Mouse (Mus musculus) heart, embryonic 14.5 days (tissue): ENCODE measurements around the gene Cd4. TPM values are rescaled to one million over a fixed set of nuclear protein-coding genes. Genes with fewer than 3 reads are reported as not detected.

Source experiments
- ATAC-seq: fragments of 200-750 bp; cut with Nextera tagmentation; 2 replicates; pipeline ENCODE4 v1.8.0; 2017; ENCODE audit warnings: low read depth, moderate TSS enrichment; ENCODE audit not compliant: insufficient number of reproducible peaks, insufficient read depth, low FRiP score
- H3K27ac ChIP-seq, 2 experiments: fragments of 200-500 bp in 1 of 2; fragments of 300-500 bp in 1 of 2; sonication (generic) in 1 of 2; replicated peaks in 1 of 2; 2 replicates each; pipeline ENCODE4 v1.5.1; 2012 to 2014; ENCODE audit warnings: low read depth in 2 of 2, low read length in 2 of 2, control low read depth in 1 of 2, mild to moderate bottlenecking in 1 of 2, mixed read lengths in 1 of 2; ENCODE audit not compliant: control insufficient read depth in 1 of 2, insufficient read depth in 1 of 2
- H3K27me3 ChIP-seq: fragments of 300-500 bp; sonication (generic); 2 replicates; pipeline ENCODE4 v1.6.1; 2014; ENCODE audit warnings: mild to moderate bottlenecking, low read length, control low read depth; ENCODE audit not compliant: control insufficient read depth, insufficient read depth
- H3K36me3 ChIP-seq: fragments of 300-500 bp; sonication (generic); 2 replicates; pipeline ENCODE4 v1.6.1; 2014; ENCODE audit warnings: mild to moderate bottlenecking, control low read depth, low read length, mixed read lengths; ENCODE audit not compliant: control insufficient read depth, insufficient read depth
- H3K4me1 ChIP-seq, 2 experiments: fragments of 200-500 bp in 1 of 2; fragments of 300-500 bp in 1 of 2; sonication (generic) in 1 of 2; 2 replicates each; pipeline ENCODE4 v1.6.1; 2012 to 2014; ENCODE audit warnings: low read length in 2 of 2, control low read depth in 1 of 2, mixed read lengths in 1 of 2; ENCODE audit not compliant: control insufficient read depth in 2 of 2, insufficient read depth in 2 of 2
- H3K4me2 ChIP-seq: fragments of 300-500 bp; sonication (generic); 2 replicates; pipeline ENCODE4 v1.6.1; 2014; ENCODE audit warnings: mild to moderate bottlenecking, low read length
- H3K4me3 ChIP-seq, 2 experiments: fragments of 200-500 bp in 1 of 2; fragments of 300-500 bp in 1 of 2; sonication (generic) in 1 of 2; 2 replicates each; pipeline ENCODE4 v1.5.1; 2012 to 2014; ENCODE audit warnings: low read length in 2 of 2, mild to moderate bottlenecking in 2 of 2, control low read depth in 1 of 2, low read depth in 1 of 2, moderate library complexity in 1 of 2; ENCODE audit not compliant: control insufficient read depth in 1 of 2, insufficient read depth in 1 of 2
- H3K9ac ChIP-seq: fragments of 300-500 bp; sonication (generic); 2 replicates; pipeline ENCODE4 v1.6.1; 2014; ENCODE audit warnings: mild to moderate bottlenecking, low read length
- H3K9me3 ChIP-seq: fragments of 300-500 bp; sonication (generic); 2 replicates; pipeline ENCODE4 v1.6.1; 2016; ENCODE audit warnings: low read length, control low read depth; ENCODE audit not compliant: control insufficient read depth
- WGBS: fragments of 180-500 bp; shearing (Covaris S2); extraction: QIAGEN DNeasy Blood & Tissue Kit; methylation state at CpG from one replicate; pipeline ENCODE4 v1.1.7; 2014; 5-methylcytosine and 5-hydroxymethylcytosine counted together
- polyA plus RNA-seq: library from polyadenylated mRNA; unstranded; fragments of >200 nt; fragmentation: Nextera tagmentation; extraction: Ambion mirVana; gene quantifications from 2 replicates; pipeline ENCODE4 v1.2.1, GENCODE M21; 2014

Cd4 gene
- polyA plus RNA-seq, 1 experiment from 2014 or later = 0.16 TPM

DNA sequence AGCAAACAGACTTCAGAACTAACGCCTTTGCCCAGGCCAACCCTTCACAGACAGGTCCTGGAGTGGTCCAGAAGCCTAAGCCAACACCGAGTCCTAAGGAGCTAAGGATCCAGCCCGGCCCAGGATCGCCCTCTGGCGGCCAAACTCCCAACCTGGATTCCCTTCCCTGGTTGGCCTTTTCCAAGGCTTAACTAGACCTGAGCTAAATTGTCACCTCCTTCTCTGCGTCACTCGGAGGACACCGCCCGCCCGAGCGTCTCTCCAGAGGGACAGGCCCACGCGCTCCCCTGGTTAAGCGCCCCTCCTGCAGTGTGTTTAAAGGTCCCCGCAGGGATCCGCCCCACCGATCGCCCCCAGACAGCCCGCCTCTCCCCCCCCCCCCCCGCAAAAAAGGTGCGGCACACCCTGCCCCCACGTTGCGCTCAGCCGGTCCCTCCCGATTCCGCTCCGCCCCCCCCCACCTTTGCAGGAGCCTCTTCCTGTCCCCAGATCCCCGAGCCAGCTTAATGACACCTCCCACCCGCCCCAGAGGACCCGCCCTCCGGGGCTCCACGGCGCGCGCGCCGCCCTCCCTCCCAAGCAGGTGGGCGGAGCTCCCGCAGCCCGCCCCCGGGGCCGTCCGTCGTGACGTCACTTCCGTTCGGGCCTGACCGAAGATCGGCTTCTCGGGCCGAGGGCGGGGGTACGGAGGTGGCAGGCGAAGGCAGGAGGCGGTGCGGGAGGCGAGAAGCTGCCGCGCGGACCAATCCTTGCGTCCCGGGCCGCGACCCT lies 42.9 kb upstream of the Cd4 start, which contains the start of gene Mlf2:
TSS of gene Mlf2 (plus strand) at position 633 of the 771 bp plus-strand sequence.
- Histone ChIP-seq H3K9me3 (no peaks in the 10 kb centered on the region), H3K4me1 (peaks cover 11 to 22% of the 10 kb centered on the region in 2 experiments), H3K4me2 (peak within 1 kb of the TSS; percentile 74), H3K27ac (peak within 1 kb of the TSS; percentile 87 to 98), H3K9ac (peak within 1 kb of the TSS; percentile 96), H3K27me3 (no peaks in the 10 kb centered on the region), H3K4me3 (peak within 1 kb of the TSS; percentile 73 to 94), H3K36me3 (peaks cover 35% of the 10 kb centered on the region)
- under 1% methylated on average over 57 of the region's 64 CpGs for WGBS
- peak; percentile 92 for ATAC-seq

DNA sequence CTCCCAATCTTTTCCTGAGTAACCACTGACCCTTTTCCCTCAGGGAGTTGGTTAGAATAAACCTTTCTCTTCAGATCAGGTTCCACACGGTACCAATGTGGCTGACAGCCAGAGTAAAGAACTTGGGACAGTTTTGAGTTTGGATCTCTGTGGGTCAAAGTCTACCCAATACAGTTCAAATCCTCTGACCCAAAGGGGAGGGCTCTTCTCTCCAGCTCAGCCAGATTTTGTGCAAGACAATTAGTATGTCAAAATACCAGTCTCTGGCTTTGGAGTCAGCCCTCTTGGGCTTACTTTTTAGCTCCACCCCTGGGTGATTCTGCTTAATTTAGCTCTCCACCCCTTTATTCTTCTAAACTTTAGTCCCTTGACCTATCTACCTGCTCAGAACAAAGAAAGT lies 42.2 kb upstream of the Cd4 start:
- H3K9ac ChIP-seq = peak overlapping the region; percentile 71

GRCm38 (mm10) chr6:124925941-124926340 lies 37.9 kb upstream of the Cd4 start:
- WGBS = 12% methylated on average over 5 of the region's 5 CpGs
- peak overlapping the region; percentile 56 for H3K9ac ChIP-seq
- H3K9me3 ChIP-seq = no peaks in the 10 kb centered on the region
- peaks cover 17 to 27% of the 10 kb centered on the region in 2 experiments for H3K4me1 ChIP-seq
- H3K4me3 ChIP-seq = peak overlapping the region in 1 of 2 experiments; percentile 6; a peak in 3 of 4 replicates
- peak overlapping the region; percentile 44 for H3K4me2 ChIP-seq
- no peaks in the 10 kb centered on the region for H3K36me3 ChIP-seq
- ATAC-seq = peak; percentile 66
- H3K27ac ChIP-seq = peak overlapping the region; percentile 79 to 84
- no peaks in the 10 kb centered on the region for H3K27me3 ChIP-seq

More for the DNA sequence above, 42.2 kb upstream of the Cd4 start:
- Histone ChIP-seq H3K4me1 (peaks cover 16 to 28% of the 10 kb centered on the region in 2 experiments), H3K4me2 (peak overlapping the region; percentile 54), H3K9me3 (no peaks in the 10 kb centered on the region), H3K27ac (peak overlapping the region; percentile 87 to 98), H3K4me3 (peak overlapping the region; percentile 38 to 94; a peak in 2 of 4 replicates), H3K36me3 (peaks cover 28% of the 10 kb centered on the region), H3K27me3 (no peaks in the 10 kb centered on the region)
- no peak for ATAC-seq
- WGBS = 63% methylated on average over 1 of the region's 1 CpGs

DNA sequence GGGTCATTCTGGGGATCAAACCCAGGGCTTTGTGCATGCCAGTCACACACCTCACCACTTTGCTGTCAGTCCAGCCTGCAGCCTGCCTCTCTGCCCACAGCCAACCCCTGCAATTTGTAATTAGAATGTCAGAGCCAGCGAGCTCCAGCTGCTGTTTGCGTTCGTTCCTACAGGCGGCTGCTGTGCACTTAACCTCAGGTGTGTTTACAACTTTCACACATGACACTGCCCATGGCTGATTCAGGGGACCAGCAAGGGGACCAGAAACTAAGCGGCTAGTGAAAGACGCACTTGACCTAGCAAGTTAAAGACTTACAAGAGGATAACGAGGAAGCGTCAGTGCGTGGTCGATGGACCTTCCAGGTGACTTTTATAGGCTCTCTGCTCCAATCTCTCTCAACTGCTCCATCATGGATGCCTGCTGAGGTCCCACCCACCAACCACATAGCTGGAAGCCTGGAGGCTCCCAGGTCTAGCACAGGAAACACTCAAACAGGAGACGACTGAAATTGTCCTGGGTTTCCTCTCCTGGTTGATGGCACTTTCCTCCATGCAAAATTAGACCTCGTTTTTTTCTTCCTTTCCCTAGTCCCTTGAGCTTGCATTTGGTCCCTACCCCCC lies 37.3 kb upstream of the Cd4 start:
- Histone ChIP-seq H3K4me2 (peak overlapping the region; percentile 44), H3K36me3 (no peaks in the 10 kb centered on the region), H3K27ac (peak overlapping the region; percentile 79 to 84), H3K4me1 (peaks cover 22 to 30% of the 10 kb centered on the region in 2 experiments), H3K27me3 (no peaks in the 10 kb centered on the region), H3K9ac (peak overlapping the region; percentile 56), H3K4me3 (peak overlapping the region in 1 of 2 experiments; percentile 6; a peak in 3 of 4 replicates), H3K9me3 (no peaks in the 10 kb centered on the region)
- no peak for ATAC-seq
- WGBS = 26% methylated on average over 12 of the region's 12 CpGs

DNA sequence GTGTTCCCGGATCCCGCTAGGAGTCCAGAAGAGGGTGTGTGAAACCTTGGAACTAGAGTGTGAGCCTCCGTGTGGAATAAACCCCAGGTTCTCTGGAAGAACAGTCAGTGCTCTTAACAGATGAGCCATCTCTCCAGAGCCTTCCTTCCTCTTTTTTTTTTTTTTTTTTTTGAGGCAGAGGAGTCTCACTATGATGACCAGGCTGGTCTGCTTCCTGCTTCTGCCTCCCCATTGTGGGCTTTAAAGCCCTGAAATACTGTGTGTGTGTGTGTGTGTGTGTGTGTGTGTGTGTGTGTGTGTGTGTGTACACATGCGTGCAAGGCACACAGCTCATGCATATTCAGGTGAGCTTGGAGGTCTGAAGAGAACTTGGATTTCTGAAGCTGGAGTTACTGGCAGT lies 33.5 kb upstream of the Cd4 start:
- H3K4me2 ChIP-seq = no peak overlapping the region
- H3K36me3 ChIP-seq = no peaks in the 10 kb centered on the region
- H3K27me3 ChIP-seq = no peaks in the 10 kb centered on the region
- no peaks in the 10 kb centered on the region for H3K9me3 ChIP-seq
- H3K9ac ChIP-seq = no peak overlapping the region
- ATAC-seq = no peak
- H3K27ac ChIP-seq = peak overlapping the region in 1 of 2 experiments; percentile 100; a peak in 3 of 4 replicates
- WGBS = 71% methylated on average over 4 of the region's 4 CpGs
- H3K4me1 ChIP-seq = peaks cover 32 to 41% of the 10 kb centered on the region in 2 experiments
- H3K4me3 ChIP-seq = no peak overlapping the region

DNA sequence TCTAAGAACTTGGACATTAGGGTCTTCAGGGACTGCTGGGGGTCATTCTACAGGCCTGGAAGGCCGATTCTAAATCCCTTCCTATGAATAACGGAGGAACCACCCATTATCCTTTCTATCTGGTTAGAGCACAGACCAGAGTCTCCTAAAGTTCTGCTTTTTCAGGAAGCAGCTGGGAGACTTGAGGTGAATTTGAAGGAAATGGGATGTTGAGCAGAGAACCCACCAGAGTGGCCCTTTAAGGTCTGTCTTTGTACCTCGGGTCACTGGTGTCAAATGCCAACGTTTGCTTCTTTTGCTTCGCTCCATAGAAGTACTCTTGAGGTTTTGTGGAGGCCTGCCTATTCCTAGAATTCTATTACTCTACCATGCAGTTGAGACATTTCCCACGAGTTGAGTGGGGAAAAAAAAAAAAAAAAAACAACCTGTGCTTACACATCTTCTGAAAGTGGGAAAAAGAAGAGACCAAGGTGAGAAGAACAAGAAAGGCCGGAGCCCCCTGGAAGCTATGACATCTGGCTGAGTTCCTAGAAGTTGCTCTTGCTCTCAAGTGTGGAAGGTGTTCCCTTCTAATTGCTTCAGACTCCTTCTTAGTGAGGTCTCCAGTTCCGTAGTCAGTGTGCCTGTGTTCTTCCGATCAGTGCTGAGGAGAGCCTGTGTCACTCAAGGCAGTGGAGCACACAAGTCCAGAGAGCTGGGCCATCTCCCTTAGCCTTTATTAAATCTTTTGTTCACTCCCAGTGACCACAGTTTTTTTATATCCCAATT lies 32.5 kb upstream of the Cd4 start:
- peak overlapping the region; percentile 99 to 100 for H3K27ac ChIP-seq
- no peaks in the 10 kb centered on the region for H3K9me3 ChIP-seq
- no peaks in the 10 kb centered on the region for H3K27me3 ChIP-seq
- no peak for ATAC-seq
- H3K4me2 ChIP-seq = peak overlapping the region; percentile 97
- H3K9ac ChIP-seq = peak overlapping the region; percentile 42
- peaks cover 33 to 44% of the 10 kb centered on the region in 2 experiments for H3K4me1 ChIP-seq
- 36% methylated on average over 9 of the region's 9 CpGs for WGBS
- H3K36me3 ChIP-seq = peaks cover under 1% of the 10 kb centered on the region; the same call in 1 of the 2 replicates
- peak overlapping the region in 1 of 2 experiments; percentile 27; a peak in 1 of 4 replicates for H3K4me3 ChIP-seq

- Histone ChIP-seq H3K4me2 (peak within 1 kb of the TSS; percentile 97), H3K9ac (peak within 1 kb of the TSS; percentile 52), H3K27ac (peak within 1 kb of the TSS; percentile 99 to 100), H3K4me1 (peaks cover 33 to 44% of the 10 kb centered on the region in 2 experiments), H3K4me3 (peak within 1 kb of the TSS; percentile 27 to 43), H3K9me3 (no peaks in the 10 kb centered on the region), H3K36me3 (peaks cover 5% of the 10 kb centered on the region), H3K27me3 (no peaks in the 10 kb centered on the region)
- peak; percentile 79 for ATAC-seq
- WGBS = 2% methylated on average over 13 of the region's 13 CpGs
Measured at GRCm38 (mm10) chr6:124919695-124920317, 31.8 kb upstream of the Cd4 start, which contains the start of gene Ptms. Ptms (minus strand) TSS chr6:124920103.
